Mouse (Mus musculus) lung, embryonic 14.5 days (tissue): ENCODE data around the gene Gm45717. TPM values are rescaled to one million over a fixed set of nuclear protein-coding genes. Genes with fewer than 3 reads are reported as not detected.

Experiments used
- ATAC-seq: fragments of 200-750 bp; cut with Nextera tagmentation; 2 replicates; pipeline ENCODE4 v1.8.0; 2017; ENCODE audit warnings: mild to moderate bottlenecking, moderate TSS enrichment, moderate library complexity; ENCODE audit not compliant: insufficient read depth
- DNase-seq: peaks from one replicate; pipeline ENCODE4 v3.0.0-alpha.2; 2015
- H3K27ac ChIP-seq: fragments of 300-500 bp; sonication (generic); 2 replicates; pipeline ENCODE4 v1.5.1; 2014; ENCODE audit warnings: low read depth, mild to moderate bottlenecking, moderate library complexity
- H3K27me3 ChIP-seq: fragments of 300-500 bp; sonication (generic); 2 replicates; pipeline ENCODE4 v1.6.1; 2014; ENCODE audit warnings: low read length, control low read depth; ENCODE audit not compliant: insufficient read depth
- H3K36me3 ChIP-seq: fragments of 300-500 bp; sonication (generic); 2 replicates; pipeline ENCODE4 v1.6.1; 2014; ENCODE audit warnings: control low read depth; ENCODE audit not compliant: insufficient read depth
- H3K4me1 ChIP-seq: fragments of 300-500 bp; sonication (generic); 2 replicates; pipeline ENCODE4 v1.6.1; 2014; ENCODE audit warnings: antibody characterized with exemption, control low read depth; ENCODE audit not compliant: insufficient read depth
- H3K4me2 ChIP-seq: fragments of 300-500 bp; sonication (generic); 2 replicates; pipeline ENCODE4 v1.6.1; 2014; ENCODE audit warnings: mild to moderate bottlenecking
- H3K4me3 ChIP-seq: fragments of 300-500 bp; sonication (generic); 2 replicates; pipeline ENCODE4 v1.5.1; 2014; ENCODE audit warnings: low read depth, low read length
- H3K9ac ChIP-seq: fragments of 300-500 bp; sonication (generic); 2 replicates; pipeline ENCODE4 v1.6.1; 2014
- H3K9me3 ChIP-seq: fragments of 300-500 bp; sonication (generic); 2 replicates; pipeline ENCODE4 v1.6.1; 2016; ENCODE audit warnings: low read depth, low read length, control low read depth
- CTCF ChIP-seq: IDR thresholded peaks from 2 replicates; pipeline ENCODE4 v1.5.1; 2016; ENCODE audit warnings: antibody characterized with exemption, low read depth
- WGBS: fragments of 180-500 bp; shearing (Covaris S2); extraction: QIAGEN DNeasy Blood & Tissue Kit; methylation state at CpG from one replicate; pipeline ENCODE4 v1.1.7; 2014; 5-methylcytosine and 5-hydroxymethylcytosine counted together
- polyA plus RNA-seq: library from polyadenylated mRNA; unstranded; fragments of >200 nt; fragmentation: Nextera tagmentation; extraction: Ambion mirVana; gene quantifications from 2 replicates; pipeline ENCODE4 v1.2.1, GENCODE M21; 2014

The Gm45717 gene
- polyA plus RNA-seq, 1 experiment from 2014 or later = not detected

- no peak overlapping the region for H3K4me3 ChIP-seq
- peaks cover 15% of the 10 kb centered on the region; the same call in 1 of the 2 replicates for H3K4me1 ChIP-seq
- no peaks in the 10 kb centered on the region for H3K27me3 ChIP-seq
- 83% methylated on average over 10 of the region's 10 CpGs for WGBS
- peak overlapping the region; percentile 95; the same call in 1 of the 2 replicates for H3K27ac ChIP-seq
- H3K36me3 ChIP-seq = peaks cover 29% of the 10 kb centered on the region
- H3K9me3 ChIP-seq = no peaks in the 10 kb centered on the region
- ATAC-seq = no peak
- no peak overlapping the region for H3K9ac ChIP-seq
- no peak for DNase-seq
- H3K4me2 ChIP-seq = peak overlapping the region; percentile 87
- TF ChIP-seq CTCF = no peak
Measured at GRCm38 (mm10) chr7:140942811-140943210, 12.9 kb downstream of the Gm45717 start.

DNA sequence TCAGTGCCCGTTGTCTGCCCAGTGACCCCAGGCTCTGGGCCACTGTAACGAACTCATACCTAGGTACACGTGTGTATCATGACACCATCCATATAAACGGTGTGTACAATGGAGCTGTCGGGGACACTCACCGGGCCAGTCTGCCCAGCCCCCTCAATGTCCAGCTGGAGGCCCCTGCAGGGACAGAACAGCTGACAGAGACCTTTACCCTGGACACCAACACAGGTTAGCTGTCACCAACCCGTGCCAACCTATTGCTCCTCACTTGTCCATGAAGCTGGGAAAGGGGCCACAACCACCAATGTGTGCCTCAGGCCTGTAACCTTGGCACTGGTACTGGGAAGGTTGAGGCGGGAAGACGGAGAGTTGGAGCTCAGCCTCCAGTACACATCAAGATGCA, 13.4 kb downstream of the Gm45717 start:
- H3K27ac ChIP-seq = peak overlapping the region; percentile 95
- peak overlapping the region; percentile 73 for H3K9ac ChIP-seq
- WGBS = 37% methylated on average over 9 of the region's 9 CpGs
- no peaks in the 10 kb centered on the region for H3K27me3 ChIP-seq
- H3K4me3 ChIP-seq = peak overlapping the region; percentile 52
- ATAC-seq (no peak; the same call in 1 of the 2 replicates), DNase-seq (no peak)
- H3K4me1 ChIP-seq = peaks cover 15% of the 10 kb centered on the region; the same call in 1 of the 2 replicates
- peak overlapping the region; percentile 87 for H3K4me2 ChIP-seq
- no peaks in the 10 kb centered on the region for H3K9me3 ChIP-seq
- no peak for TF ChIP-seq CTCF
- peaks cover 24% of the 10 kb centered on the region for H3K36me3 ChIP-seq

DNA sequence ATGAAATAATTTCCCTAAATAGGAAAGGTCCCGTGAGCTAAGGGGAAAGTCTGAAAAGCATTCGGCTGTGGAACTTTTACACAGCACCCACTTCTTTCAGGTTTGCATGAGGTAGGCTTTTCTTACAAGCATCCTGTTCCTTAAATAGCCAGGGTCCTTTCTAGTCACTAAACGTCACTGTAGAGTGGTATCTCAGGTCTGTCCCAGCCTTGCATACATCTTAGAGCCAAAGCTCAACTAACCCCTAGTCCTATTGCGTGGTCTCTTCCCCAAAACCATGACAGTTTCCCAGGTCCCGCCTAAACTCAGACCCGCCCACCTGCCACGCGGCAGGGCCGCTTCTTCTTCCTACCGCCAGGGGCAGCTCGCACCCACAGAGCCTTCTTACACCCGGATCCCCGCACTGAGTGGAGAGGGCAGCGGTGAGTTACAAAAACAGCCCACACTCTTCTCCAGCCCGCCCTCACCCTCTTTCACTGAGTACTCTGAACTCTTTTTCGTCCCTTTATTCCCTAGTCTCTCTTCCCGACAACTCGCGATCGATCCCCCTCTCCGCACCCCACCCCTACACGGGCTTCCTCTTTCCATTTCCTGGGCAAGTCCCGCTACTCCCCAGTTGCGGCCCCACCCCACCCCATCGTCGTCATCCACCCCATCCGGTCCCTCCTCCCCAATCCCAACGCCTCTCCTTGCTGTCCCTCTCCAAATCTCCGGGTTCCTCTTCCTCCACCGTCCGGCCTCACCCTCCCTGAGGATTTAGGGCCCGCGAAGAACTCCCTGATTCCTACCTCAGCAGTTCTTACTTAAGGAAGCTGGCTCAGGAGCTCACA, 14.3 kb downstream of the Gm45717 start, which contains the start of gene Pgghg:
TSS of gene Pgghg (plus strand) at position 170 of the 830 bp plus-strand sequence.
- H3K4me1 ChIP-seq = peaks cover 15% of the 10 kb centered on the region; the same call in 1 of the 2 replicates
- 2% methylated on average over 33 of the region's 33 CpGs for WGBS
- ATAC-seq = peak; percentile 88

DNA sequence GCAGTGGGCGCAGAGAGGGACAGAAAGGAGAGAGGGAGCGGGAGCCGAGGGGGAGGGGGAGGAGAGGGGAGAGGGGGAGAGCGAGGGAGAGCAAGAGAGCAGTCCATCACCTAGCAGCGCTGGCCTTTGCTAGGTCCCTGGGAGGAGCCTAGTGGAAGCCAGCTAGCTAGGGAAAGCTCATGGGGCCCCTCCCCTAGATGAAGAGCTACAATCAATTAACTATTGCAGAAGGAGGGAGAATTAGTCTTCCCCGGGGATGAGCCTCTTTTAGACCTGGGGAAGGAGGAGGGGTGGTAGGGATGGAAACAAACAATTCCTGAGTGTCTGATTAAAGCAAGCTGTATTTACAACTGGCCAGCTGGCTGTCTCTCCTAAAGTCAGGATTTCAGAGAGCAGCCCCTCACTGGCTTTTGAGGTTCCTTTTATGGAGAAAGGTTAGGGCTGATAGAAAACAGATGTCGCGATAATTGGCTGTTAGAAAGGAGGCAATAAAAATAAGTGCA, 16.0 kb downstream of the Gm45717 start:
- H3K9ac ChIP-seq = peak overlapping the region; percentile 13; the same call in 1 of the 2 replicates
- H3K27me3 ChIP-seq = no peaks in the 10 kb centered on the region
- no peak for TF ChIP-seq CTCF
- ATAC-seq (peak; percentile 60), DNase-seq (peak; percentile 81)
- peaks cover 15% of the 10 kb centered on the region; the same call in 1 of the 2 replicates for H3K4me1 ChIP-seq
- H3K36me3 ChIP-seq = peaks cover under 1% of the 10 kb centered on the region; the same call in 1 of the 2 replicates
- peak overlapping the region; percentile 45 for H3K4me2 ChIP-seq
- no peak overlapping the region for H3K4me3 ChIP-seq
- 7% methylated on average over 8 of the region's 8 CpGs for WGBS
- H3K9me3 ChIP-seq = no peaks in the 10 kb centered on the region
- peak overlapping the region; percentile 68; the same call in 1 of the 2 replicates for H3K27ac ChIP-seq

More for the DNA sequence above, 14.3 kb downstream of the Gm45717 start, which contains the start of gene Pgghg:
- Histone ChIP-seq H3K4me2 (peak within 1 kb of the TSS; percentile 87), H3K36me3 (peaks cover 18% of the 10 kb centered on the region), H3K27ac (peak within 1 kb of the TSS; percentile 95), H3K27me3 (no peaks in the 10 kb centered on the region), H3K9me3 (no peaks in the 10 kb centered on the region), H3K4me3 (peak within 1 kb of the TSS; percentile 52), H3K9ac (peak within 1 kb of the TSS; percentile 73)
- DNase-seq = peak; percentile 94
- TF ChIP-seq CTCF = peak; percentile 96

DNA sequence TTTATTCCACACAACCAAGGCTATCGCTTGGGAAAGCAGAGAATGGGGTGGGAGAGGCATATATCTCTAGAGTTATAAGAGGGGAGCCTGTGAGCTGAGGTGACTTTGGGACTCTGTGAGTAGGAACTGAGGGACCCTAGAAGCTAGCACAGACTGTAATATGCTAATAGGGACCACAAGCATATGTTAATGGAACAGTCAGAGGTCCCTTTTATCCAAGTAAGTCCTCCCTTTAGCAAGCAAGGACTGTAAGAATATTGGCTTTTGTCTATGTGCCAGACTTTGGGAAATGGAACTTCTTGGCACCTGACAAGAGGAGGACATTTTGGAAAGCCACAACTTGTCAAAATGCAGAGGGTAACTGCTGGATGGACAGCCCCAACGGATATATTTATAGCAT, 16.8 kb downstream of the Gm45717 start:
- 28% methylated on average over 2 of the region's 2 CpGs for WGBS
- no peak overlapping the region; the same call in 1 of the 2 replicates for H3K4me2 ChIP-seq
- ATAC-seq = no peak

DNA sequence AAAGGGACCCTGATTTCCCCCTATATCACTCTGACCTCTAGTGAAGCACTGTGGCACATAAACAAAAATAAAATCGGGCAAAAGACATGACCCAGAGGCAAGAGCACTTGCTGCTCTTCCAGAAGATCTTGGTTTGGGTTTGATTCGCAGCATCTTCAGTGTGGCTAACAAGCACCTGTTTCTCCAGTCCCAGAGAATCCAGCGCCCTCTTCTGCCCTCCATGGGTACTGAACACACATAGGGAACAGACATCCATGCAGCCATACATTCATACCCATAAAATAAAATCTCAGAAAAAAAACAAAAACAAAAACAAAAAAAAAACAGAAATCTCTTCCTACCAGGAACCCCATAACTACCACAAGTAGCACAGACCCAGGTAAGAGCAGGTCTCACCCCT, 17.3 kb downstream of the Gm45717 start:
- H3K27me3 ChIP-seq = no peaks in the 10 kb centered on the region
- TF ChIP-seq CTCF = no peak; the same call in 1 of the 2 replicates
- 41% methylated on average over 3 of the region's 3 CpGs for WGBS

More for the DNA sequence above, 16.8 kb downstream of the Gm45717 start:
- Histone ChIP-seq H3K27ac (no peak overlapping the region), H3K4me1 (peaks cover 15% of the 10 kb centered on the region; the same call in 1 of the 2 replicates), H3K9ac (no peak overlapping the region), H3K9me3 (no peaks in the 10 kb centered on the region), H3K4me3 (no peak overlapping the region), H3K36me3 (no peaks in the 10 kb centered on the region), H3K27me3 (no peaks in the 10 kb centered on the region)
- DNase-seq = no peak
- no peak for TF ChIP-seq CTCF

DNA sequence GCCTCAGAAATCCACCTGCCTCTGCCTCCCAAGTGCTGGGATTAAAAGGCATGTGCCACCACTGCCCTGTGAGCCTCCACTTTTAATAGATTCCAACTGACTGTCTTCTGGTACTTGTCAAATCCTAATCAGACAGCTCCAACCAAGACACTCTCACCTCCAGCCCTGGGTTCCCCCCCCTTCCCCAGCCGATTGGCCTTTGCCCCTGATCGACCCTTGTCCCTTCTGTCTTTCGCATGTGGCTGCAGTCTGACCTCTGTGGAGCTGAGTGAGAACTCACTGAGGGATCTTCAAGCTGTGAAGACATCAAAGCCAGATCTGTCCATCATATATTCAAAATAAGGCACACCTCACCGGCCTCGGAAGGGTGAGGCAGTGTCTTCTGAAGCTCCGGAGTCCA, 28.6 kb downstream of the Gm45717 start:
- H3K4me3 ChIP-seq = no peak overlapping the region
- H3K4me2 ChIP-seq = no peak overlapping the region
- no peaks in the 10 kb centered on the region for H3K4me1 ChIP-seq
- ATAC-seq (no peak), DNase-seq (no peak)
- no peak for TF ChIP-seq CTCF
- H3K9ac ChIP-seq = no peak overlapping the region
- no peaks in the 10 kb centered on the region for H3K36me3 ChIP-seq
- H3K27ac ChIP-seq = no peak overlapping the region
- WGBS = 83% methylated on average over 6 of the region's 6 CpGs
- H3K9me3 ChIP-seq = no peaks in the 10 kb centered on the region
- peaks cover 26% of the 10 kb centered on the region for H3K27me3 ChIP-seq

More for the DNA sequence above, 17.3 kb downstream of the Gm45717 start:
- H3K4me2 ChIP-seq = no peak overlapping the region
- H3K27ac ChIP-seq = no peak overlapping the region
- H3K36me3 ChIP-seq = no peaks in the 10 kb centered on the region
- H3K9ac ChIP-seq = no peak overlapping the region
- peaks cover 15% of the 10 kb centered on the region; the same call in 1 of the 2 replicates for H3K4me1 ChIP-seq
- DNase-seq (no peak), ATAC-seq (no peak)
- no peaks in the 10 kb centered on the region for H3K9me3 ChIP-seq
- H3K4me3 ChIP-seq = no peak overlapping the region
